Mouse (Mus musculus) adipose tissue, adult 10 weeks (tissue): Measurements from ENCODE around the gene Xlr4c. TPM values are rescaled to one million over a fixed set of nuclear protein-coding genes. Genes with fewer than 3 reads are reported as not detected.

Experiments
- polyA plus RNA-seq: library from polyadenylated mRNA; stranded (reverse); fragments of 350-450 nt; fragmentation: Illumina TruSeq; extraction: RNeasy Lipid Tissue Mini Kit (QIAGEN cat#74804); gene quantifications from one replicate; pipeline ENCODE4 v1.2.3, GENCODE M21; 2014; ENCODE audit warnings: low read depth, low replicate concordance

The Xlr4c gene
- polyA plus RNA-seq, result 3.9 TPM

DNA sequence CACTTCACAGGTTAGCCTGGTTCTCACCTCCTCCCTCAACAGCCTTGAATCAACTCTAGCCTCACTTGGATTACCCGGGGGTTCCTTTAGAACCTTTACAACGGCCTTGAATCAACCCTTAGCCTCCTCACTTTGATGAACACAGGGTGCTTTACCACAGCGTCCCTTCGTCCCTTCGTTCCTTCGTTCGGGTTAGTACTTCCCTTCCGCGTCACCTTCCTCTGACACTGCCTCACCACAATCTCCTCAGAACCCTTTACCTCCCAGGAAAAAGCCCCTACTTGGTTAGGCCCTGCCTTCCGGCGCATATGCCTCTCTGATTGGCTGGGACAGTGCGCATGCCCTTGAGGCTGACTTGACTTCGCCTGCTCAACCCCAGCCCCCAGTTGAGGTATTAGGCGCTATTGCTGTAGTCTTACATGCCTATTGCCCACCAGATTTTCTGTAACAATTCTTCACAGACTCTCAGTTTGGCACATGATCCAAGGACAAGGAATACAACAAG is at the start of gene Xlr4c:
Xlr4c (minus strand) TSS at position 310 of the 505 bp plus-strand sequence.

DNA sequence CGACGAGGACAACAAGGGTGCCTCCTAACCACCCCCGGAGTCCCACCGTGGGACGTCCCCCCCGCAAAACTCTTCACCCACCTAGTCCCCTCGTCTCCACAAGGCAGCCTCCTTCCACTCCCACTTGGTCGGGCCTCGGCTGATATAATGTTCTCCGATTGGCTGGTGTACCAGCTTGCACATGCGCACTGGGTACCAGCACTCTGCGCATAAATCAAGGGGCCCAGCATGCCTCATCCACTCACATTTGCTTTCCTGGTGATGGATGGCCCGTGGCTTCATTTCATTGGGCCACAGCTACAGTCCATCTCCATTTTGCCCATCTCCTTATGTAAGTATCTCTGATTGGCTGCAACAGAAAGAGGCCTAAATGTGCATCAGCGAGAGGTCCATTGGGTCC is 22.3 kb upstream of the Xlr4c start, which contains the start of gene Xlr3c:
Xlr3c (minus strand) TSS at position 121 of the 400 bp plus-strand sequence.

DNA sequence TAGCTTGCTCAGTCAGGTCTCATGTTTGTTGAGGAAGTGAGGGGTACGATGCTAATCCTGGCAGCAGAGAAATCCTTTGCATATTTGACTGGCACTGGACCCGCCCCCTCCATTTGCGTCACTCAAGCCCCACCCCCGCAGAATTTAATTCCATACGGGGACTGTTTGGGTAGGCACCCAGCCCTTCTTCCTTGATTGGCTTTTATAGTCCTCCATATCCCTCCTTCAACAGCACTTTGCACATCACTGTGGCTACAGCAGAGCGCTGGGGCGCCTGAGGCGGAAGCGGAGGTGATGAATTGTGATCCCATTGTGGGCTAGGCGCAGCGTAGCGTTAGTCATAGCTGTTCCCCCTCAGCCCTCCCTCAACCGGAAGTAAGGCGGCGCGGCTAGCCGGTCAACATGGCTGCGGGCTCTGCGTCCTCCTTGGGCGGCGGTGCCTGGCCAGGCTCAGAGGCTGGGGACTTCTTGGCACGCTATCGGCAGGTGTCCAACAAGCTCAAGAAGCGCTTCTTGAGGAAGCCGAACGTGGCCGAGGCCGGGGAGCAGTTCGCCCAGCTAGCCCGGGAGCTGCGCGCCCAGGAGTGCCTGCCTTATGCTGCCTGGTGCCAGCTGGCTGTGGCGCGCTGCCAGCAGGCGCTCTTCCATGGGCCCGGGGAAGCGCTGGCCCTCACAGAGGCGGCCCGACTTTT is 14.9 kb downstream of the Xlr4c start, which contains the start of gene F8a:
F8a (plus strand) TSS at position 378 of the 692 bp plus-strand sequence.

DNA sequence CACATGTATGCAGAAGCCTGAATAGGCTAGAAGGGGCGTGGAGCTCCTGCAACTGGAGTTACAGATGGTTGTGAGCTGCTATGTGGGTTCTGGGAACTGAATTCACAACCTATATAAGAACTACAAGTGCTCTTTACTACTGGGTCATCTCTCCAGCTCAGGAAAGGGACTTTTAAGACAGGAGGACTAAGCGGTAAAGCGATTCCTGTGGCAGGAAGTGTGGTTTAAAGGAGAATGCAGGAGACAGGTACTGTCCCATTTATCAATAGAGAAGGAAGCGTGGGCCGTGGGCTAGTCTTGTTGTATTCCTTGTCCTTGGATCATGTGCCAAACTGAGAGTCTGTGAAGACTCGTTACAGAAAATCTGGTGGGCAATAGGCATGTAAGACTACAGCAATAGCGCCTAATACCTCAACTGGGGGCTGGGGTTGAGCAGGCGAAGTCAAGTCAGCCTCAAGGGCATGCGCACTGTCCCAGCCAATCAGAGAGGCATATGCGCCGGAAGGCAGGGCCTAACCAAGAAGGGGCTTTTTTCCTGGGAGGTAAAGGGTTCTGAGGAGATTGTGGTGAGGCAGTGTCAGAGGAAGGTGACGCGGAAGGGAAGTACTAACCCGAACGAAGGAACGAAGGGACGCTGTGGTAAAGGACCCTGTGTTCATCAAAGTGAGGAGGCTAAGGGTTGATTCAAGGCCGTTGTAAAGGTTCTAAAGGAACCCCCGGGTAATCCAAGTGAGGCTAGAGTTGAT is 28.9 kb downstream of the Xlr4c start, which contains the start of gene Xlr4b:
Xlr4b (plus strand) TSS at position 515 of the 746 bp plus-strand sequence.

DNA sequence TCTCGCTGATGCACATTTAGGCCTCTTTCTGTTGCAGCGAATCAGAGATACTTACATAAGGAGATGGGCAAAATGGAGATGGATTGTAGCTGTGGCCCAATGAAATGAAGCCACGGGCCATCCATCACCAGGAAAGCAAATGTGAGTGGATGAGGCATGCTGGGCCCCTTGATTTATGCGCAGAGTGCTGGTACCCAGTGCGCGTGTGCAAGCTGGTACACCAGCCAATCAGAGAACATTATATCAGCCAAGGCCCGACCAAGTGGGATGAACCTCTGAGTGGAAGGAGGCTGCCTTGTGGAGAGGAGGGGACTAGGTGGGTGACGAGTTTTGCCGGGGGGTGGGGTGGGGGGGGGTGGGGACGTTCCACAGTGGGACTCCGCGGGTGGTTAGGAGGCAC is 51.0 kb downstream of the Xlr4c start, which contains the start of gene Xlr3b:
Xlr3b (plus strand) TSS at position 274 of the 400 bp plus-strand sequence.

Other genes with a start within 250 kb of the Xlr4c start
- not detected for gene Pnma5, start 206.0 kb downstream of the Xlr4c start, polyA plus RNA-seq
- not detected for gene Pnma3, start 178.3 kb downstream of the Xlr4c start, polyA plus RNA-seq
- gene Xlr4a, start 160.7 kb downstream of the Xlr4c start, polyA plus RNA-seq, result 24.2 TPM
- gene Xlr3a, start 146.0 kb downstream of the Xlr4c start, polyA plus RNA-seq, result 4.9 TPM
- gene Gm14685, start 126.1 kb downstream of the Xlr4c start, polyA plus RNA-seq, result not detected
- gene Xlr5b, start 94.3 kb downstream of the Xlr4c start, polyA plus RNA-seq, result 0.25 TPM
- 2.2 TPM for gene DXBay18, start 93.7 kb downstream of the Xlr4c start, polyA plus RNA-seq
- gene Spin2d, start 66.1 kb downstream of the Xlr4c start, polyA plus RNA-seq, result not detected
- gene Xlr3b, start 50.9 kb downstream of the Xlr4c start, polyA plus RNA-seq, result 4.5 TPM
- 3.8 TPM for gene Xlr4b, start 28.8 kb downstream of the Xlr4c start, polyA plus RNA-seq
- gene F8a, start 14.8 kb downstream of the Xlr4c start, polyA plus RNA-seq, result 7.4 TPM
- 0.68 TPM for gene Xlr3c, start 22.3 kb upstream of the Xlr4c start, polyA plus RNA-seq
- gene Xlr5a, start 49.8 kb upstream of the Xlr4c start, polyA plus RNA-seq, result not detected
- not detected for gene Xlr5c, start 49.8 kb upstream of the Xlr4c start, polyA plus RNA-seq
- gene Gm45015, start 93.7 kb upstream of the Xlr4c start, polyA plus RNA-seq, result not detected
- 18.0 TPM for gene Zfp275, start 99.5 kb upstream of the Xlr4c start, polyA plus RNA-seq
- gene Gm18336, start 155.6 kb upstream of the Xlr4c start, polyA plus RNA-seq, result not detected
- gene Zfp92, start 168.0 kb upstream of the Xlr4c start, polyA plus RNA-seq, result 0.10 TPM
- gene Trex2, start 192.2 kb upstream of the Xlr4c start, polyA plus RNA-seq, result 2.0 TPM
- 19.9 TPM for gene Haus7, start 215.9 kb upstream of the Xlr4c start, polyA plus RNA-seq
- gene Bgn, start 240.5 kb upstream of the Xlr4c start, polyA plus RNA-seq, result 271 TPM